ENCODE assay signal across 8 mouse cellular contexts in the genomic region with DNA sequence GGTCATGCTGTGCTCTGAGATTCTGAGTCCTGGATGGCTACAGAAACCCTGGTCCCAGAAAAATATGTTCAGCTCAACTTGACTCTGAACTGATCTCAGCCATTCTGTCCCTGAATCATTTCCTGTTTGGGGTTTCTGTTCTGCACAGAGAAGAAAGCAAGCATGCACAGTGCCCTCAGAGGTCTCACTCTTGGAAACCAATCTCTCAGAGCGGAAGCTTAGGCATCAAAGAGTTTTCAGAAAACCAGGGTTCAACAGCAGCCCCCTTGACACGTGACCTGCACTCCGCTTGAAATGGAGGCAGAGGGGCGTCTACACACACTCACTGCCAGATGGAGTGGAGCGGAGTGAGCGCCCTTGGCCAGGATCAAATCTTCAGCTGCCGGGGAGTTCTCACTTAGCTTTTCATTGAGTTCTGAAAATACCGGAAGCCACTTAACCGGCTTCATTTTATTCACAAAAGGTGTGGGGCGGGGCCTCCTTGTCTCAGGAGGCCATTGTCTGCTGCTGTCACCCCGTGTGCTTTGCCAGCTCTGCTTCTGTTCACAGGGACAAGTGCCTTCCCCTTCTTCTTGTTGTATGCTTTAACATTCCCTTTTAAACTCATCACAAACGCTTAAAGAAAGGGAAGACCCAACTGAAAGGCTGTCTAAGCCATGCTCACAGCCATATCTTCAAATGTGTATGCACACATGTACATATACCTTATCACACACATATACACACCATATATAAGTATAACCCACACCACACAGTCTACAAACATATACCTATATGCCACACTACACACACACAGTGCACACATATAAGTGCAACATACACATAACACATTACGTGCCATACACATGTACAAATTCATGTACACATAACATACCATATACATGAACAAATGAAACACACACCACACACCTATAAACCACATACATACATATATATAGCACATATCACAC. TPM values are rescaled to one million over a fixed set of nuclear protein-coding genes. Genes with fewer than 3 reads are reported as not detected.
A peak's percentile ranks its signal among the peaks of the same experiment; 100 is the strongest.
DNase-seq lines count a peak whose midpoint lies in the region; ATAC-seq and TF ChIP-seq lines count a peak whose summit lies in the region.

No protein-coding gene starts in this region.

- ATAC-seq in inflammation-experienced regulatory T-cells, adult 6 months, result peak; percentile 82
- 0 out of 2 replicates have a peak, but pooled peaks have one; percentile 25 for ATAC-seq in stomach, embryonic 16.5 days (ENCODE audit: insufficient read depth, low FRiP score)

- H3K4me1 ChIP-seq in forebrain, embryonic 10.5 days, result peaks cover 48% of the 10 kb centered on the region
- H3K4me1 ChIP-seq in stomach, embryonic 16.5 days (ENCODE audit: control insufficient read depth, insufficient read depth, low read length), result peaks cover 13% of the 10 kb centered on the region

- H3K27ac ChIP-seq in forebrain, embryonic 10.5 days, result peak overlapping the region; percentile 77
- peak overlapping the region; percentile 74 for H3K27ac ChIP-seq in stomach, embryonic 16.5 days (ENCODE audit: low read length)
- H3K27ac ChIP-seq in left cerebral cortex, adult 2 months, result no peak overlapping the region

- no peaks in the 10 kb centered on the region for H3K27me3 ChIP-seq in forebrain, embryonic 10.5 days (ENCODE audit: poor library complexity, severe bottlenecking)
- no peaks in the 10 kb centered on the region for H3K27me3 ChIP-seq in stomach, embryonic 16.5 days (ENCODE audit: control insufficient read depth, insufficient read depth, low read length)

- peak overlapping the region; percentile 10 for H3K9ac ChIP-seq in stomach, embryonic 16.5 days (ENCODE audit: low read length)

- peak overlapping the region; percentile 28; the same call in 1 of the 2 replicates for H3K4me3 ChIP-seq in forebrain, embryonic 10.5 days
- H3K4me3 ChIP-seq in stomach, embryonic 16.5 days (replicated peaks; ENCODE audit: low read length), result peak overlapping the region; percentile 12; the same call in 1 of the 2 replicates
- no peak overlapping the region for H3K4me3 ChIP-seq in left cerebral cortex, adult 2 months

- 25% methylated on average over 13 of the region's 13 CpGs for WGBS in forebrain, embryonic 10.5 days
- WGBS in stomach, embryonic 16.5 days, result 34% methylated on average over 13 of the region's 13 CpGs

- TF ChIP-seq CTCF in left cerebral cortex, adult 2 months (IDR thresholded peaks at IDR 0.05), result no peak

- intact Hi-C loops in left cerebral cortex, adult 2 months (cut with DNase I), result no loop called here

- H3K4me2 ChIP-seq in stomach, embryonic 16.5 days (ENCODE audit: low read depth, low read length), result peak overlapping the region; percentile 44

- DNase-seq in kidney, adult 9 months, result peak; percentile 35
- no peak for DNase-seq in kidney, adult 8-10 months
- peak; percentile 30 for DNase-seq in forebrain, embryonic 10.5 days (ENCODE audit: extremely low spot score, low spot score)
- DNase-seq in lung, postnatal 25 days (ENCODE audit: low spot score), result peak; percentile 61
- no peak for DNase-seq in left cerebral cortex, adult 2 months (ENCODE audit: extremely low spot score in 1 of 2, low spot score in 2 of 2)
- no peak for DNase-seq in adrenal gland, postnatal 10 days

- H3K36me3 ChIP-seq in forebrain, embryonic 10.5 days (replicated peaks), result peaks cover 10% of the 10 kb centered on the region
- no peaks in the 10 kb centered on the region for H3K36me3 ChIP-seq in stomach, embryonic 16.5 days (ENCODE audit: control insufficient read depth, insufficient read depth, low read length)

- no peaks in the 10 kb centered on the region for H3K9me3 ChIP-seq in forebrain, embryonic 10.5 days
- H3K9me3 ChIP-seq in stomach, embryonic 16.5 days (replicated peaks; ENCODE audit: control insufficient read depth, low read length), result no peaks in the 10 kb centered on the region

RNA-seq across cellular contexts. Expression of a gene that starts 36.2 kb away (rescaled TPM):
- 87.6 and 88.8 TPM in 2 replicates for polyA plus RNA-seq in forebrain, embryonic 10.5 days (2016; fragmentation: Nextera tagmentation; extraction: Ambion mirVana)
- polyA plus RNA-seq in inflammation-experienced regulatory T-cells, adult 6 months (2017; shearing (Covaris generic)), result 100 to 1,000 TPM in 1 of 3 experiments, 10 to 100 TPM in 2; 88.7 to 104 (median 98.2) TPM
- 44.3 and 49.5 TPM in 2 replicates for polyA plus RNA-seq in stomach, embryonic 16.5 days (2015; fragmentation: Nextera tagmentation; extraction: Ambion mirVana)
- 100 to 1,000 TPM; 168 to 189 TPM for total RNA-seq in left cerebral cortex, adult 2 months (2021)
- total RNA-seq in adrenal gland, postnatal 10 days (2021), result 10 to 100 TPM; 36.2 to 39.0 TPM

Comparison
In these comparisons a context has a peak if more than half of its experiments do, and no peak if none do; other contexts are left out.
1. DNase-seq: peak in kidney, adult 9 months (single experiment), forebrain, embryonic 10.5 days (single experiment) and lung, postnatal 25 days (single experiment); none in kidney, adult 8-10 months (0 of 2), left cerebral cortex, adult 2 months (0 of 2) and adrenal gland, postnatal 10 days (single experiment).